Mouse (Mus musculus) fibroblast of lung, adult 2 months (primary cell): Measurements from ENCODE around the gene Lman1l.

Experiments
- DNase-seq: peaks from one replicate; pipeline ENCODE4 v3.0.0-alpha.2; 2011; ENCODE audit warnings: low read depth

Gene Lman1l

DNA sequence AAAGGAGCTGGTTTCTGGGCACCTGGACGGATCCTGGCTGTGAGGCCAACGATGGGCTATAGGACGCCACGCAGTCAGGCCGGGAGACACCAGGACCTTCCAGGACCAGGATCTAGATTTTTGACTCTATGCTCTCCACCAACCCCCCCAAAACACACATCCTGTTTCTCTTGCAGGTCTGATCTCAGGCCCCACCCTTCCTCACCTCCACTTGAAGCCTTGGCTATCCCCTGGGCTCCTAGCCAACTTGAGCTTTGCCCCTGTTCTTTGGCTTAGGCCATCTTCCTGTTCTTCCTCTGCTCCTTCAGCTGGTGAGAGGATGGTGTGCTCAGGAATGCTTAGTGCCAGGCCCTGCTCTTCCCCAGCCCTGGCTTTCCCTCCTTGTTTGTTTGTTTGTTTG is at the start of gene Lman1l:
Lman1l (minus strand) TSS at position 101 of the 400 bp plus-strand sequence.
- DNase-seq: no peak

DNA sequence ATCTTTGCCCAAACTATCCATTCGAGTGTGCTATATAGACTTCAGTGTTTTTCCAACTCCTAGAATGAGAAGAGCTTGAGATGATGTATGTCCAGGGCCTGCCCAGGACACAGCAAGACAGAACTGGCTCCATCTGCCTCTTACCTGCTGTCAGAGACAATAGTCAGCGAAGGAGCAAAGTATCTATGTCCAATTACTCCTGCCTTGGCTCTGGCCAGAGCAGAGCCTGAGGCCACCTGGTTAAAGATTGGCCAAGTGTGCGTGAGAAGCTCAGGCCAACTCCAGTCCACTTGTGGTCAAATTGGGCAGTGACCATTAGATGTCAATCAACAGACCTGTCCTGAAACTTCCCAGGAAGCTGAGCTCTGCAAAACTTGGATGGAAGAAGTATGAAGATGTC is 49.0 kb upstream of the Lman1l start:
- DNase-seq: no peak

DNA sequence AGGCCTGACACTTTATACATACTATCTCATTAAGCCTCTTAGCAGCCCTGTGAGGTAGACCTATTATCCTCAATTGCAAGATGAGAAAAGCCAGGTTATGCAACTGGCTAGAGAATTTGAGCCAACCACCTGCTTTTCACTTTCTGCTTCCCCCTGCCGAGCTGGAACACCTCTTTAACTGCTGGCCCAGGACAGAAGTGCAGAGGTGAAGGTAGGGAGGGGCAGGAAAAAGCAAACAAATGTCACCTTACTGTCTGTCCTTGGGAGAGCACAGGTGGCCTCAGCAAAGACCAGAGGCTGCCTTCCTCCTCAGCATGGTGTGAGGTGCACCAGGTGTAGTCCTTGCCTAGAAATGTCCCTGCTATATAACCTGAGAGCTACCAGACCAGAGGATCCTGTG is 47.7 kb upstream of the Lman1l start:
- no peak for DNase-seq

DNA sequence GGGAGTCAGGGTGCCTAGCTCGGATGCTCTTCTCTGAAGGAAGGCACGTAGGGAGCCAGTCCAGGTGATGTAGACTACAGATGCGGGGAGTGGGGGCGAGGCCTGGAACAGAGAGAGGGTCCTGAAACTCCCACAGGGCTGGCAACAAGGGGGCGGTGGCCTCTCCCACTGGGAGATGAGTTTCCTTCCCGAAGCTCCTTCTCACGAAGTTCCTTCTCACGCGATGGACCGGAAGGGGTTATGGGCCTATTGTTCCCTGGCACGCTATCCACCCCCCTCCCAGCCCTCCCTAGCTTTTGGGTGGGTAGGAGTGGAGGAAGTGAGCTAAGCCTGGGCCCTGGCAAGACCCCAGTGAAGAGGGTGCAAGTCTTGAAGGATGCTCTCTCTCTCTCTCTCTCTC is 47.2 kb upstream of the Lman1l start:
- no peak for DNase-seq

DNA sequence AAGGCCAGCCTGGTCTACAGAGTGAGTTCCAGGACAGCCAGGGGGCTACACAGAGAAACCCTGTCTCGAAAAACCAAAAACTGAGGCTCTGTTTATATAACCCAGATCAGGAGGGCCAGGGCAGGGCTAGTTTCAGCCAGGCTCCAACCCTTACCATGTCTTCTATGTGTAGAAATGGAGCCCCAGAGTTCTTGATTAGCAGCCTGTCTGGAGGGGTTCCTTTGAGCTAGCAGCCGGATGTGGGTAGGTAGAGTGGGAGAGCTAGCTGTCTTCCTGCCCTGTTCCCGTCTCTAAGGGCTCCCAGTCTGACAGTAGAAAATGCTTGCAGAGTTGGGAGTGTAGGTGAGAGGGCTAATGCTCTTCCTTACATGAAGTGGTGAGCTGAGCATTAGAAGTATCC is 46.6 kb upstream of the Lman1l start:
- no peak for DNase-seq

DNA sequence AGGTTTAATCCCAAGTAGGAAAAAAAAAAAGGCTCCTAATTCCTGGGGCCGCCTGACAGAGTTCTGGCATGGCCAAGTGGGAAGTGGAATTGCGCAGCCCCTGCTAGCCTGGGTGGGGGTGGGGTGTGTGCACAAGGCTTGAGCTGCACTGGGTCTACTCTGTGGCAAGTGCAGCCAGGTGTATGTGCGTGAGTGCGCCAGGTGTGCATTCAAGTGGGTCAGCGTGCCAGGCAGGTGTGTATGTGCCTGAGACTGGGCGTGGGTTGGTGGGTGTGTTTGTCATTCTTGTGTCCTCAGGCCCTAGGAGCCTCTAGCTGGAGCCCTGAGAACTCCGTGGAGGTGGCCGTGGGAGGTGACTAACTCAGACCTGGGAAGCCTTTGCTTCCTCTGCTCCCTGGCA is 46.0 kb upstream of the Lman1l start:
- no peak for DNase-seq

DNA sequence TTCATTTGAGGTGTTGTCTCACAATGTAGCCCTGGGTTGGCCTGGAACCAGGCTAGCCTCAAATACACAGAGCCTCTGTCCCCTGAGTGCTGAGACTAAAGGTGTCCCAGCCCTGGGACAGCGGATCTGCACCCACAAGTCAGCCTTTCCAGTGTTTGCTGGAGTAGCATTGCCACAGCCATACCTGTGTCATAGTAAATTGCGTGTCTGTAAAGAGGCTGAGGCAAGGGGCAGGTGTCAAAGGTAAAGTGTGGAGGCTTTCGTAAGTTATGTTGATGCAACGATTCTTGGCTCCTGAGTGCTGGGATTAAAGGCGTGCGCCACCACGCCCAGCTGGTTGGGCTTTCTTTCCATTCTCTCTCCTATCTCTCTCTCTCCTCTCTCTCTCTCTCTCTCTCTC is 44.0 kb upstream of the Lman1l start:
- no peak for DNase-seq

DNA sequence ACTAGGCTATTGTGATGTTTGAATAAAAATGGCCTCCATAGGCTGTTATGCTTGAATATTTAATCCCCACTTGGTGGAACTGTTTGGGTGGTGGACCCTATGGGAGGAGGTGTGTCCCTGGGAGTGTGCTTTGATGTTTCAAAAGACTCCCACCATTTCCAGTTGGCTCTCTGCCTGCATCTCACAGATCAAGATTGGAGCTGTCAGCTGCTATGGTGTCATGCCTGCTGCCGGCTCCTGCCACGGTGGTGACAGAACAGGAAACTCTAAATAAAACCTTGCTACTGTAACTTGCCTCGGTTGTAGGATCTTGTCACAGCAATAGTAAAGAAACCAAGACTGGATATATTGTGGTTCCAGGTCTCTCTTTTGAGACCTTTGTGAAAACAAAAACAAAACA is 41.0 kb upstream of the Lman1l start:
- DNase-seq: no peak

DNA sequence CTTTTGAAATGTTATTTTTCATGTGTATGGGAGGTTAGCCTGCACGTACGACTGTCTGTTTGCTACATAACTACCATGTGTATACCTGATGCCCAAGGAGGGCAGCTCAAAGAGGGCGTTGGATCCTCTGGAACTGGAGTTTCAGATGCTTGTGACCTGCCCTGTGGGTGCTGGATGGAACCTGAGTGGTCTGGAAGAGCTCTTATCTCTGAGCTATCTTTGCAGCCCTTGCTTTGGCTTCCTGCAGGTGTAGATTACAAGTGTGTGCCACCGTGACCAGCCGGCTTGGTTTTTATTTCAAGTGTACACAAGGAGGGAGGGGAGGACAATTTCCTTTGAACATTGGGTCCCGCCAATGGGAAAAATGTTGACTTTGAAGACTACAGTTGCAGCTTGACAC is 39.9 kb upstream of the Lman1l start:
- DNase-seq: no peak

DNA sequence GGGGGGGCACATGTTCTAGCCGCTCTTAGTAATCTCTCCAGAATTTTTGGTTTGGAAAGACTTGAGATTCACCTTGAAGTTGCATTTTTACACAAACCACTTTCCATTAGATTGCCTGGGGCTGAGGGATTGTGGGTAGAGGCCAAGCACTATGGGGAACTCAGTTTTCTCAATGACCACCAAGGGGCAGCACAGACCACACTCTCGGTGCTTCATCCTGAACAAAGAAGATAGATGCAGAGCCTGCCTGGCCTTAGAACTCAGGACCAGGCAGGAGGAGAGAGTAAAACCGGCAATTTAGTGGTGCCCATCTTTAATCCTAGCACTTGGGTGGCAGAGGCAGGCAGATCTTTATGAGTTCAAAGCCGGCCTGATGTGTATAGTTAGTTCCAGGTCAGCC is 39.2 kb upstream of the Lman1l start:
- DNase-seq: peak; percentile 71

DNA sequence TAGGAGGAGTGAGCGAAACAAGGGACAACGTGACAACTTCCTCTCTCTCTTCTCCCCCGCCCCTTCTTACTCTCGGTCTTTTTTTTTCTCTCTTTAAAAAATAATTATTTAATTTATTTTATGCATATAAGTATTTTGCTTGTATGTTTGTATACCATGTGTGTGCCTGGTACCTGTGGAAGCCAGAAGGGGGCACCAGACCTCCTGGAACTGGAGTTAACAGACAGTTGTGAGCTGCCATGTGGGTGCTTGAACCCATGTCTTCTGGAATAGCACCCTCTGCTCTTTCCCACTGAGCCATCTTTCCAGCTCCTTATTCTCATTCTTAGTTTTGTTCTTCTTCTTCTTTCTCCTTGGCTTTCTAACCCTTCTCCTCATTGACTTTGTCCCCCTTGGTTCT is 38.4 kb upstream of the Lman1l start:
- DNase-seq: no peak

DNA sequence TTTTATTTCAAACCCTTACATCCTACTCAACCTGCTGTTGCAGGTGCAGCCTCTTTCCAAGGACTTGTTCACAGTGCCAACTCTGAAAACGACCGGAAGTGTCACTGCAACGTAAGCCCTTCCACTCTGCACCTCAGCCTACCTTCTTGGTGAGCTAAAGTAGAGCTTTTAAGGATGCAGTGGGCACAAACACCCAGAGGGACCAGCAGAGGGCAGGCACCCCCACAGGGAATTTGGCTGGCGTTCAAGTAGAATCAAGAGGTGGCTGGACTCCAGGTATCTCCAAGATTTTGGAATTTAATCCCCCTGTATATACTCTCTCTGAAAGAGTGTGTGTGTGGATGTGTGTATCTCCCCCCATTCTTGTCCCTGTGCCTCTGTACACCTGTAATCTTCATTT is 37.3 kb upstream of the Lman1l start:
- no peak for DNase-seq

DNA sequence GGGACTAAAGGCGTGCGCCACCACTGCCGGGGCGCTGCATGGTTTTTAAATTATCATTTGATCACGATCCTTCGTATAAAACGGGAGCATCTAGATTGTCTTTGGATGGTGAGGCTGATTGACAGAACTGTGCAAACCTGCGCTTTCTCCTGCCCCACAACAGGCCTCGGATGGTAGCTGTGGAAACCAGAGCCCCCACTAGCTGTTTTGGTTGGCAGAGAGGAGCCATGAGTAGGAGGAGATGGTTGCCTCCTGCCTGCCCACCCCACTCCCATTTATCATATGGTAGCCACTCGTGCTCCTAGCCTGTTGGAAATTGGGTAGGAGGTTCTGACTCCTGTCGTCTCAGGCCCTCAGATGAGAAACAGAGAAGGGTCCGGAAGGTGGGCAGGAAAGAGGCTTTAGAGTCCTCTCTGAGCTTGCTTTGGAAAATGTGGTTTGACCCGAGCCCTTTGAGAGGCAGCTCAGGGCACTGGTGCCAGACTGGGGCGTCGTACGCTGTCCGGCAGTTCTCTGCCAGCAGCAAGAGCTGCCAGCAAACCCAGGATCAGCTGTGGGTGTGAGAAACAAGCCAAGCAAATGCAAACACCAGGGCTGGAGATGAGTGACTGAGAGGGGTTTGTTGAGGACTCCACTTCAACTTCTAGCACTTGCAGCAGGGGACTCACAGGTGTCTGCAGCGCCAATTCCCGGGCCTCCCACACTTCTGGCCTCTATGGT is 36.2 kb upstream of the Lman1l start:
- peak; percentile 41 for DNase-seq

DNA sequence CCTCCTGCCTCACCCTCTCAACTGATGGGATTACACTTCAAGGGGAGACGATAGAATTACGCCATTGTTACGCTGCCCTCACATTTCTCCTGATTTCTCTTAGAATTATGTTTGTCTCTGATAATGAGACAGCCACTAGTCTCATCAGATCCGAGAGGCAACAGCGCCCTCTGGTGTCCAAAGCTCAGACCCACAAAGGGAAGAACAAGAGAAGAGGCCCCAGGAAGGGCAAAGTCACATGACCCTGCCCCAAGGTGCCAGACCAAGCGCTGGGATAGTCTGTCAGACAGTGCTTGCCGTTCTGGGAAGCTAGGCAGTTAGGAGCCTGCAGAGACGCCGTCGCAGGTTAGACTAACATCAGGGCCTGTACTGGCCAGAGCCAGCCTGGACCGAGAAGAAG is 35.2 kb upstream of the Lman1l start:
- DNase-seq: peak; percentile 82

DNA sequence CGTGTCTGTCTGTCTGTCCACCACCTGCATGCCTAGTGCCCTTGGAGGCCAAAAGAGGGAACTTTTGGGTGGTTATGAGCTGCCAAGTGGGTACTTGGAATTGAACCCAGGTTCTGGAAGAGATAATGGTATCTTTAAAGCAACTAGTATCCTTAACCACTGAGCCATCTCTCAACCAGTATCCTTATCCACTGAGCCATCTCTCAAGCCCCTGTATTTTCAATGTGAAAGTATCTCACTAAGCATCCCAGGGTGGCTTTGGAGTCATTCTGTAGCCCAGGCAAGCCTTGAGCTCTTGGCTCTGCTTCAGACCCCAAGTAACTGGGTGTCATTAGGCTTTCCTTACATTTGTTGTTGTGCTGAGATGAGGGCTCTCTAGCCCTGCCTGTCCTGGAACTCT is 34.4 kb upstream of the Lman1l start:
- no peak for DNase-seq

DNA sequence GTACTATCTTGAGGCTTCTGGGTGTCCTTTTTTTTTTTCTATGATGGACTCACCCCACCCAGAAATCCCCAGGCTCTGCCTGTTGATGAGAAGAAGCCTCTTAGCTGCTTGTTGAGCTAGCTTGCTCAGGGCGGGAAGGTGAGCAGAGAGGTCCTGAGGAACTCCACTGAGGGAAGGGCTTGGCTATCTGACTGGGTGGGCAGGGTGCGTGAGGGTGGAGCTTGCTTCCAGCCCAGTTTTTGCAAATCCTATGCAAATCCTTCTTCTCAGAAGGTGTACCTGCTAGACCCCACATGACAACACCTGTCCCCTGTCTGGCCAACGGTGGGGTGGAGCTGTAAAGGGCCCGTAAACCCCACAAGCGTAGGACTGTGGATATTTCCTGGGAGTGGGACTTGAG is 32.7 kb upstream of the Lman1l start, which contains the start of gene Csk:
Csk (minus strand) TSS at position 349 of the 400 bp plus-strand sequence.
- DNase-seq: no peak

DNA sequence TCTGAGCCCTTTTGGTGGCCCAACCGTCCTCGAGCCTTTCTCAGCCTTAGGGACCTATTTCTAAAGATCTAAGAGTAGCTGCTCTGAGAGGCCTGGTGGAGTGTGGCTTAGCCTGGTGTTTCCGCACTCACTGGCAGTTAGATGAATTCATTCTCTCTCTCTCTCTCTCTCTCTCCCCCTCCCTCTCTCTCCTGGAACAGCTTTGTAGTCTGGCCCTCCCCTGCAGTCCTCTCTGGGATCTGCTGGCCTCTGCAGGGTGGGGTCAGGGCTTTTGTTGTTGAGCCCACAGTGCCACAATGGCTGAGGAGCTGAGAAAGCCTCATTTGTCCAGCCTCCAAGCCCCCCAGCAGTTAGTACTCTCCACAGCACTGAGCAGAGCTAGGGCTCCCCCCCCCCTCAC is 32.3 kb upstream of the Lman1l start:
- no peak for DNase-seq

DNA sequence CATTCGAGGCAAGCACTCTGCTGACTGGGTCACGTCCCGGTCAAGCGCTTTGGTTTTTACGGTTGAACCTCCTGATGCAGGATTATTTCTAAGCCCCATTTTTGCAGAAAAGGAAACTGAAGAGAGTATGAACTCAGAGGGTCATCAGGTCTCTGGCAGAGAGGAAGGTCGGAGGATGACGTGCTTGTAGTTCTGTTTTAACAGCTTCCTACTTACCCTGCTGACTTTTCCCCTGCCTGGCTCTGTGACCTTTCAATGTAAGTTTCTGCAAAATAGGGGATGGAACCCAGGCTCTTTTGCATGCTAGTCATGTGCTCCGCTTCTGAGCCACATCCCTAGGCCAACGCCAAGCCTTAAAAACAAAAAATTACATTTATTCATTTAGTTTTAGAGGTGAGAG is 31.8 kb upstream of the Lman1l start:
- no peak for DNase-seq

DNA sequence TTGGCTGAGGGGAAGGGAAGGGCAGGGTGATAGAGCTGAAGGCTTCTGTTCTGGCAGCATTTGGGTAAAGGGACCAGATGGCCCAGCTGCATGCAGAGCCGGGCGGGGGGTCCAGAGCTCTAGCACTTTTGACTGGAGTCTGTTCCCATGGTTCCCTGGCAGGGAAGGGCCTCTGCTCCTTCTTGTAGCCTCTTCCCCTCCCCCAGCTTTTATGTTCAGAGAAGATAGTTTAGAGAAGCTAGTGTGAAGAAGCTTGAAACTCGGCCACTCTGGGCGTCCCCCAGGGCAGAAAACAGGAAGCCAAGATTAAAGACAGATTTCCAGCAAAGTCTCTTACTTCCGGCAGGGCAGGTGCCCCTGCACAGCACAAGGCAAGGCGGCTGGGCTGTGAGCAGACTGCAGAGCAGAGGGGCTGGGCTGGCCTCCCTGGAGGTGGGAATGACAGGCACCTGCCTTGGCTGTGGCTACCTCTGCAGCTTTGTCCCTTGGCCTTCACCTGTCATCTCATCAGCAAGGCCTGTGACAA is 30.3 kb upstream of the Lman1l start:
- no peak for DNase-seq

DNA sequence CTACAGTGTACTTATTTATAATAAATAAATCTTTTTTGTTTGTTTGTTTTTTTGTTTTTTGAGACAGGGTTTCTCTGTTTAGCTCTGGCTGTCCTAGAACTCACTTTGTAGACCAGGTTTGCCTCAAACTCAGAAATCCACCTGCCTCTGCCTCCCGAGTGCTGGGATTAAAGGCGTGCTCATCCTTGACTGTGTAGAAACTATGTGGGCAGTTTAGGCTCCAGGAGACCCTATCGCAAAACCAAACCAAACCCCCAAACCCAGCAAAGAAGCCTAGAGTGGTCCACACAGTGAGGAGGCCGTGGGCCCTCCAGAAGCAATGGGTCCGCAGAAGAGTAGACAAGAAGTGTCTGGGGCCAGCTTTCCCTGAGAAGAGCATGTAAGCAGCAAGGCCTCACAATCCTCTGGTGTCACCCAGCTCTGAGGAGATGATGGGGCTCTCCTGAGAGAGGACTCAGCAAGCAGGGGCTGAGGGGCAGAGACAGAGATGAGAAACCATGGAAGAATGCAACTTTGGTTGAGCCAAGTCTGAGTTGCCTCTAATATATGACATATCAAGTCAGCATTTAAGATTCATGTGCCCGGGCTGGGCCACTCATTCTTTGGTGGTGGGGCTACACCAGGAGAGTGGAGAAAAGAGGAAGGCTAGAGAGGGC is 29.7 kb upstream of the Lman1l start:
- no peak for DNase-seq

DNA sequence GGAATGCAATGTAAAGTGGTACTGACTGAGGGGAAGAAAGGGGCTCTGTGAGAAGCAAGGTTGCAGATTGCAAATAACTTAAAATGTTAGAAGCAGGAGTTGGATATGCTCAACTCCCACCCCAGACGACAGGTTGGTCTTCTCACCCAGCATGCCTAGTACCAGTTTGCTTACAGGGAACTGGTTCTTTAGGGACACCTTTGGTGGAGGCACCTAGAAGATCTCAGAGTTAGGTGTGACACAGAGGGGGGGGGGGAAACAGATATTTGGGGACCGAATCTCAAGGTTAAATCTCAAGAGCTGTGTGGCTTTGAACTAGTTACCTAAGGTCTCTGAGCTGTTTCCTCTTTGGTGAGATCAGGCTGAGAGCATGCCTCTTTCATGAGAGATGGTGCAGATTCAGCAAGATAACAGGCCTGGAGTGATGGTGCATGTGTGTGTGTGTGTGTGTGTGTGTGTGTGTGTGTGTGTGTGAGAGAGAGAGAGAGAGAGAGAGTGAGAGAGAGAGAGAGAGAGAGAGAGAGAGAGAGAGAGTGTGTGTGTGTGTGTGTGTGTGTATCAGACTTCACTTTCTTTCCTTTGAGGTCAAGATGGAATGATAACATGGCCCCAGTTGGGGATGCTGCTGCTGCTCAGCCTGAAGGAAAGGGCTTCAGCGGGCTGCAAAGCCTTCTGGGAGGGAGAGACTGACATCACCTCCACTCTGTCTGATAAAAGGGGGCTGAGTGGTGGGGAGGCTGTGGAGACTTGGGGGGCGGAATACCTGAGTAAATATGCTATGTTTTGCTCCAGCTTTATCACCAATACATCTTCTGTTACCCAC is 26.9 kb upstream of the Lman1l start:
- no peak for DNase-seq

DNA sequence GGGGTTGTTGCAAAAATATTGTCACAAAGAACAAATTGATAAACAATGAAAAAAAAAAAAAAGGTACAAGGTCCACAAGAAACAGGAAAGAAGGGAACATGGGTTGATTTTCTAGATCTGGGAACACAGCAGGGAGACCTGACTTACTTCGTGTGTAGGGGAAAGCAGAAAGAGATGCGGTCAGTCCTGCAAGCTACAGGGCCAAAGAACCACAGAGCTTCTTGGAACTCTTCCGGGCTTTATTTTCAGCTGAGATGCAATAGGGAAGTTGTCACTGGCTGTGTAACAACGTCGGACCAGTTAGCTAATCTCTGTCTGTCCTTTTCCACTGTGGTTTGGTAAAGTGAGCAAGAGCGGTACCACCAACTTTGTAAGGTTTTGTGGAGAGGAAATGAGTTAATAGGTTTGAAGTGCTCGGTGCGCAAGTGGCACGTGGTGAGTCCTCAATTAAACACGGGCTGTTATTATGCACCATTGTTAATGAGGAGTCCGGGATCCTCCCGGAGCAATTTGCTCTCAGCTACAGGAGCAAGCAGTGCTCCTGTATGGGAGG is 26.1 kb upstream of the Lman1l start:
- DNase-seq: no peak
